Mouse (Mus musculus): ENCODE measurements at regions not wholly inside any gene's neighbourhood (a gene's known extent, or its start where the extent isn't known, plus 50 kb on each side); places are given as distances from the start of the nearest gene placed in this dataset.

GRCm38 (mm10) chr12:26547466-26547865, 78.5 kb downstream of the Cmpk2 start:
- in situ Hi-C loops (cut with MboI, MseI), result no loop called here

- in situ Hi-C loops (cut with MboI, MseI), result no loop called here
These were observed 77.4 kb downstream of the Cmpk2 start for GRCm38 (mm10) chr12:26546361-26546760.

- in situ Hi-C loops (cut with MboI, MseI), result no loop called here
These were observed 74.5 kb downstream of the Cmpk2 start for GRCm38 (mm10) chr12:26543463-26543862.

- in situ Hi-C loops (cut with MboI, MseI), result no loop called here
These were observed 73.4 kb downstream of the Cmpk2 start for GRCm38 (mm10) chr12:26542451-26542850.

GRCm38 (mm10) chr12:26535261-26535890, 66.4 kb downstream of the Cmpk2 start:
- in situ Hi-C loops (cut with MboI, MseI), result no loop called here

GRCm38 (mm10) chr12:26534229-26535105, 65.5 kb downstream of the Cmpk2 start:
- in situ Hi-C loops (cut with MboI, MseI), result loop anchor here (5.0 kb wide), 1 partner anchor 1893 kb away; no protein-coding TSS in a partner anchor

- in situ Hi-C loops (cut with MboI, MseI), result loop anchor here (5.0 kb wide), 1 partner anchor 1894 kb away; no protein-coding TSS in a partner anchor
These were observed 64.7 kb downstream of the Cmpk2 start for GRCm38 (mm10) chr12:26533641-26534151.

GRCm38 (mm10) chr12:26532823-26533640, 64.0 kb downstream of the Cmpk2 start:
- in situ Hi-C loops (cut with MboI, MseI), result loop anchor here (5.0 kb wide), 1 partner anchor 1894 kb away; no protein-coding TSS in a partner anchor

GRCm38 (mm10) chr12:26532076-26532475, 63.1 kb downstream of the Cmpk2 start:
- in situ Hi-C loops (cut with MboI, MseI), result loop anchor here (5.0 kb wide), 1 partner anchor 1895 kb away; no protein-coding TSS in a partner anchor
